Mouse (Mus musculus): ENCODE data around the gene Apobec4. TPM values are rescaled to one million over a fixed set of nuclear protein-coding genes. Genes with fewer than 3 reads are reported as not detected.

Gene Apobec4
- not detected for polyA plus RNA-seq (2014; fragmentation: Illumina TruSeq; extraction: RNeasy Lipid Tissue Mini Kit (QIAGEN cat#74804); ENCODE audit: low read depth, low replicate concordance)

GRCm38 (mm10) chr1:152750312-152750965 is at the start of gene Apobec4:
Gene Apobec4 (plus strand): TSS chr1:152750551.

DNA sequence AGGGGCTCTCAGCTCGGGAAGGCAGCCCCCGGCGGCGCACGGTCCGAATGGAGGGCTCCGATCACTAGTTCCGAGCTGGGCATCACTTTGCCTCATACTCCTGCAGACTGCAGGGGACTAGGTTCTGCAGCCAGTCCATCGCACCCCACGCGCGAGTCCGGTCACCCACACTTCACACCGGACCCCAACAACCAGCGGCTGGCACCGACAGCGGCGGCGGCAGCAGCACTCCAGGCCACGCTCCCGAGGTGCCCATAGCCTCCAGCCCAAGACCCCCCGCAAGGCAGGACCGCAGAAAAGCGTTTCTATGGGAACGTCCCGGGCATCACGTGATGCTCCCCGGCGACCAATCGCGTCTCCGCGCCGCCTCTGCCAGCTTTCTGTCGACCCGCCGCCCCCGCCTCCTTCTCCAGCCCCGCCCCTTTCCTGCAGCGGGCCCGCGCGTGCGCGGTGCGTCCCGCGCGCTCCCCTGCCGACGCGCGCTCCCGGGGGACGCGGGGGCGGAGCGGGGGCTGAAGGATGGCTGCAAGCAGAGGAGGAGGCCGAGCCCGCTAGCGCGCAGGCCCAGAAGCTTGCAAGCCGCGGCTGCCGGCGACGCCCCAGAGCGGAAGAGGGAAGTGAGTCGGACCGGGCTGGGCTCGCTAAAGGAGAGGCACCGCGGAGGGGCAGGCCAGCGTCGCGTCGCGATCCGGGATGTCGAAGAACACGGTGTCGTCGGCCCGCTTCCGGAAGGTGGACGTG is 15.9 kb downstream of the Apobec4 start, which contains the start of the genes Rgl1 and Arpc5:
TSS of gene Rgl1 (minus strand) at position 320 of the 741 bp plus-strand sequence.
TSS of gene Arpc5 (plus strand) at position 511 of the 741 bp plus-strand sequence.

DNA sequence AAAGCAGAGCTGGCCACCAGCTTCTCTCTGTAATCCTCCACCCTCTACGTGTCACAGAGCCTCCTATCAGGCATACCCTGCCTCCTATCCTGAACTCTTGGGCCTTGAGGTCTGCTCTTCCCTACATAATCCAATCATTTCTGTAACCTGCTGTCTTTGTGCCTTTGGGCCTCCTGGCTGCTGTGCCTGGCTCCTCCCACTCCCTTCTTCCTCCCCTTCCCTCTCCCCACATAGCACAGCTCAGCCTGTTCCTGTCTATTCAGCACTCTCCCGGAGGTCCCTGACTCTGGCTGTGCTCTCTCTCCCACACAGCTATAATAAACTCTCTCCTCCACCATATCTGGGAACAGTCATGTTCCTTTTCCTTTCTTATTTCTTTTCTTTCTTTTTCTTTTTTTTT is 49.5 kb downstream of the Apobec4 start, which contains the start of gene Ncf2:
TSS of gene Ncf2 (plus strand) at position 298 of the 400 bp plus-strand sequence.

Other genes with a start within 250 kb of the Apobec4 start
- gene Rgl1, start 15.8 kb downstream of the Apobec4 start, polyA plus RNA-seq (2014; fragmentation: Illumina TruSeq; extraction: RNeasy Lipid Tissue Mini Kit (QIAGEN cat#74804); ENCODE audit: low read depth, low replicate concordance), result 52.0 TPM
- gene Arpc5, start 16.0 kb downstream of the Apobec4 start, polyA plus RNA-seq (2014; fragmentation: Illumina TruSeq; extraction: RNeasy Lipid Tissue Mini Kit (QIAGEN cat#74804); ENCODE audit: low read depth, low replicate concordance), result 239 TPM
- 0.77 TPM for gene Ncf2, start 49.6 kb downstream of the Apobec4 start, polyA plus RNA-seq (2014; fragmentation: Illumina TruSeq; extraction: RNeasy Lipid Tissue Mini Kit (QIAGEN cat#74804); ENCODE audit: low read depth, low replicate concordance)
- 49.7 TPM for gene Smg7, start 152.1 kb downstream of the Apobec4 start, polyA plus RNA-seq (2014; fragmentation: Illumina TruSeq; extraction: RNeasy Lipid Tissue Mini Kit (QIAGEN cat#74804); ENCODE audit: low read depth, low replicate concordance)
- not detected for gene Nmnat2, start 204.4 kb downstream of the Apobec4 start, polyA plus RNA-seq (2014; fragmentation: Illumina TruSeq; extraction: RNeasy Lipid Tissue Mini Kit (QIAGEN cat#74804); ENCODE audit: low read depth, low replicate concordance)